Mouse (Mus musculus) thymus, postnatal 14 days (tissue): ENCODE data around the gene Rhbdd2.
"Not testable (repeated sequence)": the region's sequence is repeated elsewhere in the genome, so short reads cannot be mapped to it uniquely, and the experiment has no call there.

Source experiments
- DNase-seq: peaks from one replicate; pipeline ENCODE4 v3.0.0; 2021

The Rhbdd2 gene

GRCm38 (mm10) chr5:135632117-135632796, at the start of gene Rhbdd2:
Gene Rhbdd2, plus strand, starts transcription at chr5:135632618.
- peak; percentile 99 for DNase-seq

- no peak for DNase-seq
Measured at GRCm38 (mm10) chr5:135585691-135586090, 46.7 kb upstream of the Rhbdd2 start.

- no peak for DNase-seq
Measured at GRCm38 (mm10) chr5:135587764-135588163, 44.7 kb upstream of the Rhbdd2 start.

- no peak for DNase-seq
Measured at GRCm38 (mm10) chr5:135589996-135590784, 42.2 kb upstream of the Rhbdd2 start.

- not testable (repeated sequence) for DNase-seq
Measured at GRCm38 (mm10) chr5:135604643-135605042, 27.8 kb upstream of the Rhbdd2 start.

GRCm38 (mm10) chr5:135606717-135607116, 25.7 kb upstream of the Rhbdd2 start:
- DNase-seq, result not testable (repeated sequence)

- DNase-seq, result no peak
Measured at GRCm38 (mm10) chr5:135607581-135607980, 24.8 kb upstream of the Rhbdd2 start.

GRCm38 (mm10) chr5:135609794-135610193, 22.6 kb upstream of the Rhbdd2 start:
- no peak for DNase-seq

GRCm38 (mm10) chr5:135619741-135620140, 12.7 kb upstream of the Rhbdd2 start:
- DNase-seq, result not testable (repeated sequence)

- no peak for DNase-seq
Measured at GRCm38 (mm10) chr5:135620526-135620925, 11.9 kb upstream of the Rhbdd2 start.

GRCm38 (mm10) chr5:135621725-135622124, 10.7 kb upstream of the Rhbdd2 start:
- DNase-seq, result no peak

- DNase-seq, result no peak
Measured at GRCm38 (mm10) chr5:135623006-135623563, 9.3 kb upstream of the Rhbdd2 start.

- DNase-seq, result no peak
Measured at GRCm38 (mm10) chr5:135628916-135629315, 3.5 kb upstream of the Rhbdd2 start.

GRCm38 (mm10) chr5:135629401-135629800, 3.0 kb upstream of the Rhbdd2 start:
- DNase-seq, result no peak

GRCm38 (mm10) chr5:135630598-135630997, 1.8 kb upstream of the Rhbdd2 start:
- DNase-seq, result peak; percentile 75

GRCm38 (mm10) chr5:135632797-135633144, 353 bp downstream of the Rhbdd2 start:
- no peak for DNase-seq

- no peak for DNase-seq
Measured at GRCm38 (mm10) chr5:135639760-135640458, 7.5 kb downstream of the Rhbdd2 start.

GRCm38 (mm10) chr5:135640459-135640789, 8.0 kb downstream of the Rhbdd2 start:
- no peak for DNase-seq

GRCm38 (mm10) chr5:135641028-135641427, 8.6 kb downstream of the Rhbdd2 start:
- no peak for DNase-seq

- DNase-seq, result no peak
Measured at GRCm38 (mm10) chr5:135642686-135643551, 10.5 kb downstream of the Rhbdd2 start.

GRCm38 (mm10) chr5:135643552-135643842, 11.1 kb downstream of the Rhbdd2 start:
- no peak for DNase-seq

- no peak for DNase-seq
Measured at GRCm38 (mm10) chr5:135643869-135644268, 11.5 kb downstream of the Rhbdd2 start.

- no peak for DNase-seq
Measured at GRCm38 (mm10) chr5:135645330-135645729, 12.9 kb downstream of the Rhbdd2 start.
